ENCODE assay signal across 8 mouse cellular contexts in genomic region chr4:123748726-123749415, GRCm38 (mm10). TPM values are rescaled to one million over a fixed set of nuclear protein-coding genes. Genes with fewer than 3 reads are reported as not detected.
DNase-seq lines count a peak whose midpoint lies in the region; ATAC-seq and TF ChIP-seq lines count a peak whose summit lies in the region.

No protein-coding gene starts in this region.

- no peak for ATAC-seq in limb, embryonic 13.5 days (ENCODE audit: low FRiP score, low read depth)
- ATAC-seq in stomach, embryonic 14.5 days (ENCODE audit: insufficient number of reproducible peaks, insufficient read depth, low FRiP score, low read depth): no peak

- H3K27ac ChIP-seq in cerebellum, adult 2 months (ENCODE audit: insufficient read depth, low read length): 0 out of 2 replicates have a peak overlapping the region, but pooled peaks have one; percentile 54
- H3K27ac ChIP-seq in thymus, adult 2 months (ENCODE audit: control insufficient read depth, insufficient read depth, low read length): peak overlapping the region; percentile 26; the same call in 1 of the 2 replicates
- H3K27ac ChIP-seq in limb, embryonic 13.5 days: peak overlapping the region; percentile 76; the same call in 1 of the 2 replicates
- no peak overlapping the region for H3K27ac ChIP-seq in stomach, embryonic 14.5 days (ENCODE audit: low read length)

- TF ChIP-seq POLR2A in cerebellum, adult 2 months (IDR thresholded peaks at IDR 0.05; ENCODE audit: borderline replicate concordance, insufficient read depth, low read length): no peak
- no peak for TF ChIP-seq POLR2A in thymus, adult 2 months (IDR thresholded peaks at IDR 0.05; ENCODE audit: control insufficient read depth, extremely low read depth, insufficient read depth, low read length, poor library complexity)

- H3K4me1 ChIP-seq in cerebellum, adult 2 months (ENCODE audit: control insufficient read depth, insufficient read depth, low read length): peaks cover 2% of the 10 kb centered on the region; the same call in 1 of the 2 replicates
- peaks cover 17% of the 10 kb centered on the region for H3K4me1 ChIP-seq in thymus, adult 2 months (replicated peaks; ENCODE audit: control insufficient read depth, insufficient read depth, low read length)
- H3K4me1 ChIP-seq in limb, embryonic 13.5 days: peaks cover 15% of the 10 kb centered on the region
- H3K4me1 ChIP-seq in stomach, embryonic 14.5 days (ENCODE audit: control insufficient read depth, insufficient read depth, low read length): peaks cover 9% of the 10 kb centered on the region; the same call in 1 of the 2 replicates

- no peak for TF ChIP-seq CTCF in cerebellum, adult 2 months (IDR thresholded peaks at IDR 0.05; ENCODE audit: borderline replicate concordance, insufficient read depth, low read depth, low read length)
- no peak for TF ChIP-seq CTCF in thymus, adult 2 months (IDR thresholded peaks at IDR 0.05; ENCODE audit: borderline replicate concordance, control insufficient read depth, extremely low read depth, insufficient read depth, low read length, poor library complexity)

- no peaks in the 10 kb centered on the region for H3K9me3 ChIP-seq in limb, embryonic 13.5 days
- H3K9me3 ChIP-seq in stomach, embryonic 14.5 days (ENCODE audit: control insufficient read depth, low read depth, low read length): no peaks in the 10 kb centered on the region

- H3K36me3 ChIP-seq in thymus, adult 2 months (ENCODE audit: control insufficient read depth, insufficient read depth, low read length): no peaks in the 10 kb centered on the region; the same call in 1 of the 2 replicates
- H3K36me3 ChIP-seq in limb, embryonic 13.5 days: no peaks in the 10 kb centered on the region
- no peaks in the 10 kb centered on the region for H3K36me3 ChIP-seq in stomach, embryonic 14.5 days (ENCODE audit: control insufficient read depth, insufficient read depth, low read length)

- H3K27me3 ChIP-seq in cerebellum, adult 2 months (ENCODE audit: control insufficient read depth, insufficient read depth, low read length): no peaks in the 10 kb centered on the region
- no peaks in the 10 kb centered on the region for H3K27me3 ChIP-seq in thymus, adult 2 months (ENCODE audit: control insufficient read depth, insufficient read depth, low read length)
- no peaks in the 10 kb centered on the region for H3K27me3 ChIP-seq in limb, embryonic 13.5 days
- no peaks in the 10 kb centered on the region for H3K27me3 ChIP-seq in stomach, embryonic 14.5 days (ENCODE audit: control insufficient read depth, insufficient read depth, low read length)

- H3K4me3 ChIP-seq in cerebellum, adult 2 months (replicated peaks; ENCODE audit: insufficient read depth, low read depth, low read length): peak overlapping the region; percentile 75
- peak overlapping the region; percentile 74 for H3K4me3 ChIP-seq in thymus, adult 2 months (ENCODE audit: control insufficient read depth, insufficient read depth, low read length)
- peak overlapping the region; percentile 95 for H3K4me3 ChIP-seq in limb, embryonic 13.5 days
- H3K4me3 ChIP-seq in stomach, embryonic 14.5 days (ENCODE audit: low read depth, low read length): peak overlapping the region; percentile 99

- H3K4me2 ChIP-seq in limb, embryonic 13.5 days (replicated peaks): peak overlapping the region; percentile 83
- H3K4me2 ChIP-seq in stomach, embryonic 14.5 days (replicated peaks; ENCODE audit: low read depth, low read length): peak overlapping the region; percentile 81

- 4% methylated on average over 10 of the region's 10 CpGs for WGBS in cerebellum, adult 2 months
- 6% methylated on average over 10 of the region's 10 CpGs for WGBS in thymus, adult 2 months
- WGBS in limb, embryonic 13.5 days: 11% methylated on average over 10 of the region's 10 CpGs
- WGBS in stomach, embryonic 14.5 days: 11% methylated on average over 10 of the region's 10 CpGs

- no peak for DNase-seq in cerebellum, adult 2 months
- DNase-seq in cerebellum, postnatal 4 days (ENCODE audit: low spot score in 2 of 2): no peak
- DNase-seq in thymus, adult 2 months: peak; percentile 14
- no peak for DNase-seq in thymus, postnatal 4 days
- no peak for DNase-seq in spleen, postnatal 10 days (ENCODE audit: low spot score in 2 of 2)
- no peak for DNase-seq in cerebellum, postnatal 36 days

- peak overlapping the region; percentile 85 for H3K9ac ChIP-seq in limb, embryonic 13.5 days
- H3K9ac ChIP-seq in stomach, embryonic 14.5 days (replicated peaks; ENCODE audit: low read depth, low read length): peak overlapping the region; percentile 82

RNA-seq across cellular contexts. Expression of gene Akirin1, which starts 1.3 kb away (rescaled TPM):
- polyA plus RNA-seq in cerebellum, adult 2 months (2012; rRNA removed): 43.1 and 43.6 TPM in 2 replicates
- polyA plus RNA-seq in thymus, adult 2 months (2012; rRNA removed): 56.4 and 71.7 TPM in 2 replicates
- polyA plus RNA-seq in limb, embryonic 13.5 days (2015; fragmentation: Nextera tagmentation; extraction: Ambion mirVana): 51.8 and 53.7 TPM in 2 replicates
- 47.2 and 51.0 TPM in 2 replicates for polyA plus RNA-seq in stomach, embryonic 14.5 days (2014; fragmentation: Nextera tagmentation; extraction: Ambion mirVana)

RNA-seq across cellular contexts. Expression of gene Ndufs5, which starts 30.9 kb away (rescaled TPM):
- polyA plus RNA-seq in cerebellum, adult 2 months (2012; rRNA removed): 602 and 636 TPM in 2 replicates
- polyA plus RNA-seq in thymus, adult 2 months (2012; rRNA removed): 41.9 and 44.2 TPM in 2 replicates
- polyA plus RNA-seq in limb, embryonic 13.5 days (2015; fragmentation: Nextera tagmentation; extraction: Ambion mirVana): 321 TPM in 2 replicates
- 297 and 346 TPM in 2 replicates for polyA plus RNA-seq in stomach, embryonic 14.5 days (2014; fragmentation: Nextera tagmentation; extraction: Ambion mirVana)

RNA-seq across cellular contexts. Expression of gene Rhbdl2, which starts 38.8 kb away (rescaled TPM):
- polyA plus RNA-seq in cerebellum, adult 2 months (2012; rRNA removed): 1.2 and 1.8 TPM in 2 replicates
- 3.3 and 4.3 TPM in 2 replicates for polyA plus RNA-seq in thymus, adult 2 months (2012; rRNA removed)
- polyA plus RNA-seq in limb, embryonic 13.5 days (2015; fragmentation: Nextera tagmentation; extraction: Ambion mirVana): 3.0 and 3.3 TPM in 2 replicates
- polyA plus RNA-seq in stomach, embryonic 14.5 days (2014; fragmentation: Nextera tagmentation; extraction: Ambion mirVana): 4.7 and 5.8 TPM in 2 replicates
